Mouse (Mus musculus) cortical plate, adult 2 months (tissue): ENCODE data around the gene C130074G19Rik. TPM values are rescaled to one million over a fixed set of nuclear protein-coding genes. Genes with fewer than 3 reads are reported as not detected.
A peak's percentile ranks its signal among the peaks of the same experiment; 100 is the strongest.

Experiments used
- H3K27ac ChIP-seq: fragments of 200-500 bp; 2 replicates; pipeline ENCODE4 v1.5.1; 2012; ENCODE audit warnings: low read length, control low read depth, inconsistent platforms; ENCODE audit not compliant: insufficient read depth
- H3K4me1 ChIP-seq: fragments of 200-500 bp; 2 replicates; pipeline ENCODE4 v1.6.1; 2011; ENCODE audit warnings: low read length; ENCODE audit not compliant: control insufficient read depth, insufficient read depth
- H3K4me3 ChIP-seq: fragments of 200-500 bp; 2 replicates; pipeline ENCODE4 v1.5.1; 2011; ENCODE audit warnings: mild to moderate bottlenecking, low read length, control low read depth; ENCODE audit not compliant: insufficient read depth
- CTCF ChIP-seq: fragments of 200-500 bp; IDR thresholded peaks from 2 replicates; pipeline ENCODE4 v1.5.1; 2011; ENCODE audit warnings: mild to moderate bottlenecking, control low read depth, low read length; ENCODE audit not compliant: insufficient read depth; ENCODE audit errors: extremely low read depth
- POLR2A ChIP-seq: fragments of 200-500 bp; IDR thresholded peaks from 2 replicates; pipeline ENCODE4 v1.6.1; 2011; ENCODE audit warnings: mild to moderate bottlenecking, low read length, control low read depth; ENCODE audit not compliant: insufficient read depth; ENCODE audit errors: extremely low read depth
- polyA plus RNA-seq: library from polyadenylated mRNA; depleted of rRNA; stranded (reverse); fragments of >200 nt; gene quantifications from 2 replicates; pipeline ENCODE4 v1.2.3, GENCODE M21; 2012

Gene C130074G19Rik
- polyA plus RNA-seq, 1 experiment = 35.9 TPM

- no peaks in the 10 kb centered on the region; the same call in none of the 2 replicates for H3K4me1 ChIP-seq
- no peak overlapping the region for H3K27ac ChIP-seq
- H3K4me3 ChIP-seq = no peak overlapping the region
- TF ChIP-seq CTCF (no peak), POLR2A (no peak)
Measured at GRCm38 (mm10) chr1:184908558-184908957, 25.5 kb upstream of the C130074G19Rik start.

GRCm38 (mm10) chr1:184905904-184906745 lies 23.1 kb upstream of the C130074G19Rik start:
- H3K27ac ChIP-seq = no peak overlapping the region

GRCm38 (mm10) chr1:184905371-184905770 lies 22.4 kb upstream of the C130074G19Rik start:
- TF ChIP-seq CTCF = no peak
- TF ChIP-seq POLR2A = no peak

More at GRCm38 (mm10) chr1:184905904-184906745, 23.1 kb upstream of the C130074G19Rik start:
- no peak for TF ChIP-seq POLR2A
- no peak for TF ChIP-seq CTCF
- H3K4me1 ChIP-seq = no peaks in the 10 kb centered on the region; the same call in none of the 2 replicates
- no peak overlapping the region for H3K4me3 ChIP-seq

GRCm38 (mm10) chr1:184903697-184904096 lies 20.7 kb upstream of the C130074G19Rik start:
- no peak for TF ChIP-seq POLR2A
- no peak for TF ChIP-seq CTCF
- Histone ChIP-seq H3K4me1 (no peaks in the 10 kb centered on the region; the same call in 1 of the 2 replicates), H3K27ac (no peak overlapping the region), H3K4me3 (no peak overlapping the region)

More at GRCm38 (mm10) chr1:184905371-184905770, 22.4 kb upstream of the C130074G19Rik start:
- Histone ChIP-seq H3K4me1 (no peaks in the 10 kb centered on the region; the same call in none of the 2 replicates), H3K4me3 (no peak overlapping the region), H3K27ac (no peak overlapping the region)

GRCm38 (mm10) chr1:184902886-184903285 lies 19.9 kb upstream of the C130074G19Rik start:
- H3K4me1 ChIP-seq = no peaks in the 10 kb centered on the region
- no peak for TF ChIP-seq CTCF
- no peak for TF ChIP-seq POLR2A
- H3K4me3 ChIP-seq = no peak overlapping the region
- H3K27ac ChIP-seq = no peak overlapping the region

GRCm38 (mm10) chr1:184897350-184897749 lies 14.3 kb upstream of the C130074G19Rik start:
- TF ChIP-seq POLR2A = no peak
- TF ChIP-seq CTCF = no peak
- H3K27ac ChIP-seq = no peak overlapping the region
- no peak overlapping the region for H3K4me3 ChIP-seq
- no peaks in the 10 kb centered on the region for H3K4me1 ChIP-seq

GRCm38 (mm10) chr1:184891998-184892397 lies 9.0 kb upstream of the C130074G19Rik start:
- Histone ChIP-seq H3K27ac (no peak overlapping the region), H3K4me3 (no peak overlapping the region)
- no peak for TF ChIP-seq POLR2A
- peak; percentile 65 for TF ChIP-seq CTCF

GRCm38 (mm10) chr1:184889454-184889853 lies 6.4 kb upstream of the C130074G19Rik start:
- no peak overlapping the region for H3K4me3 ChIP-seq
- H3K27ac ChIP-seq = no peak overlapping the region

More at GRCm38 (mm10) chr1:184891998-184892397, 9.0 kb upstream of the C130074G19Rik start:
- no peaks in the 10 kb centered on the region for H3K4me1 ChIP-seq

GRCm38 (mm10) chr1:184886160-184886559 lies 3.1 kb upstream of the C130074G19Rik start:
- no peaks in the 10 kb centered on the region for H3K4me1 ChIP-seq
- TF ChIP-seq POLR2A (no peak), CTCF (no peak)
- H3K4me3 ChIP-seq = no peak overlapping the region
- H3K27ac ChIP-seq = no peak overlapping the region

More at GRCm38 (mm10) chr1:184889454-184889853, 6.4 kb upstream of the C130074G19Rik start:
- no peak for TF ChIP-seq CTCF
- no peak for TF ChIP-seq POLR2A
- no peaks in the 10 kb centered on the region for H3K4me1 ChIP-seq
